Mouse (Mus musculus): Measurements from ENCODE around the gene Ttll3. TPM values are rescaled to one million over a fixed set of nuclear protein-coding genes. Genes with fewer than 3 reads are reported as not detected.

Ttll3 gene
- 1 to 10 TPM in 1 of 2 experiments, under 1 TPM in 1; 0.77 to 1.3 TPM for total RNA-seq (2021)
- long read RNA-seq, experiment 1: 0 reads
- long read RNA-seq, experiment 2: 0 reads

GRCm38 (mm10) chr6:113388960-113389359 is at the start of gene Ttll3:
Gene Ttll3 (plus strand): TSS chr6:113389260.
- no peak for DNase-seq

DNA sequence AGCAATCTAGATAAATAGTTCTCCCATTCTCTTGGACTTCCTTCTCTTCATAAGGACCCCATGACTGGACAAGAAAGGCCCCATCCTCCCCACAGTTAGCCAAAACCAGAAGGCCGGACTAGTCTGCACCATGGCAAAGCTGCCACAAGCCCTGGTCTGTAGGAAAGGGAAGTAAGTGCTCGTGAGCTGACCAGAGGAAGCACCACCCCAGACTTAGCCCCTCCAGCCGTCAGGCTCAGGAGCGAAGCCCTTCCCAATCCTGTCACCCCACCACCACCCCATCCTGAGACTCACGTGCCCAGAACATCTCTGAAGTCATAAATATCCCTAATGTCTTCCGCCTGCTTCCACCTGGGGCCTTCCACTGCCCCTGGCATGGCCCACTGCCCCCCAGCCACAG is 47.5 kb upstream of the Ttll3 start:
- DNase-seq: peak in 1 of 2 experiments; percentile 59

DNA sequence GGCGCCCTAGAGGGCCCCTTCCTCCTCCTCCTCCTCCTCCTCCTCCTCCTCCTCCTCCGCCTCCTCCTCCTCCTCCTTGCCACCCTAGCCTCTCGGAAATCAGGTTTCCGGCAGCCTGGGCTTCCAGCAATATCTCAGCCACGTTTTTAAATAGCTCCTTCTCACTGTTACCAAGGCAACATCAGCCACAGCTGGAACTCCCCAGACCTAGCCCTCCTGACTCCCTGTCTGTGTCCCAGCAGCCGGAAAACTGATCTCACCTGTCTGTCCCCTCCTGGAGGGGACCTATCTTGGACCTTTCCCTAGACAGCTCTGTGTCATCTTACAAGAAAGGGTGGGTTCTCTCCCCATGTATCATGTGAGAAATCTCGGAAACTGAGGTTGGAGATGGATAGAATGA is 46.8 kb upstream of the Ttll3 start:
- no peak for DNase-seq

- peak; percentile 90 to 93 for DNase-seq
Observed at GRCm38 (mm10) chr6:113343177-113344092, 45.6 kb upstream of the Ttll3 start, which contains the start of gene Camk1. Gene Camk1 (minus strand): TSS chr6:113343984.

- peak; percentile 92 for DNase-seq
Observed at GRCm38 (mm10) chr6:113344321-113344720, 44.7 kb upstream of the Ttll3 start.

- DNase-seq: no peak
Observed at GRCm38 (mm10) chr6:113346897-113347296, 42.2 kb upstream of the Ttll3 start.

DNA sequence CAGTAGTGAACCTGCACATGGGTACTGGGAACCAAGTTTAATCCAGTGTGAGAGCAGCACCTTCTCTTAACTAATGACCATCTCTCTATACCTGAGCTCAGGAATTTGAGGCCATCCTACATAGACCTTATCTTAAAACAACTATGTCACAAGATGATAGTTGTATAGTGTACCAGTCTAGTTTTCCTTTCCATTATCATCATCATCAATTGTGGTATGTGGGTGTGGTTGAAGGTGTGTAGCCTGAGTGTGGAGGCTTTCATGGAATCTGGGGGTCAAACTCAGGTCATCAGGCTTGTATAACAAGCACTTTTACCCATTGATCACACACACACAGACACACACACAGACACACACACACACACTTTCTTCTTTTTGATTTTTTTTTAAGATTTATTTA is 38.5 kb upstream of the Ttll3 start:
- no peak for DNase-seq

DNA sequence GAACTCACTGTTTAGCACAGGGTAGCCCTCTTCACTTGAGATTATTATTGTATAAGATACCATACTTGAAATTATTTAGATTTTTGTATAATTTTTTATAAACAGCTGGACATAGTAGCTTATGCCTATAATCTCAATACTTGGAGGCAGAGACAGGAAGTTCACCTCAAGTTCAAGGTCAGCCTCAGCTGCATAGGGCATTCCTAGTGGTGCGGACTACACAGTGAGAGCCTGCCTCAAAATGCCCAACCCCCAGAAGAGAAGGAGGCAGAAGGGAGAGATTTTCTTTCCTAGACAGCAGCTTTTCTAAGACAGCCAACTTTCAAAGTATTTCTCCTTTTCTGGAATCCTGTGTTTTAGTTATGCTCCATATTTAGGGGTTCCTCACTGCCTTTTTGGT is 37.9 kb upstream of the Ttll3 start:
- DNase-seq: no peak

- no peak for DNase-seq
Observed at GRCm38 (mm10) chr6:113351653-113352052, 37.4 kb upstream of the Ttll3 start.

- DNase-seq: no peak
Observed at GRCm38 (mm10) chr6:113352820-113353219, 36.2 kb upstream of the Ttll3 start.

- DNase-seq: peak in 1 of 2 experiments; percentile 46
Observed at GRCm38 (mm10) chr6:113353696-113354095, 35.4 kb upstream of the Ttll3 start.

- no peak for DNase-seq
Observed at GRCm38 (mm10) chr6:113361476-113361875, 27.6 kb upstream of the Ttll3 start.

DNA sequence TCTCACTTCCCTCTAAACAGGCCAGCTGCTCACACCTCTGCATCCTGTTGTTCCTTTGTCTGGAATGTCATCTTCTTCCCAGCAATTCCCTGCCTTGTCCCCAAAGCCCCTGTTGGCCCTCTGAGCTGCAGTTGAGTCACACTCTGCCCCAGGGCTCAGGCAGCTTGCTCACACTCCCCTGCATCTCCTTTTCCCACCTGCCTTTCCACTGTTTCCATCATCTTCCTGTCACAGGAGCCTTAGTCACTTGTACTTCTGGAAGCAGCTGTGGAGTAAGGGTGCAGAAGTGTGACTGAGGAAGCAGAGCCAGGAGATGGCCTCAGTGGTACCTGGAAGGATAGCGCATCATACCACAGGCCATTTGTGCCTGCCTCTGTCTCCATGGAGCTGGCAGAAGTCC is 26.8 kb upstream of the Ttll3 start:
- no peak for DNase-seq

- DNase-seq: no peak
Observed at GRCm38 (mm10) chr6:113364518-113365135, 24.4 kb upstream of the Ttll3 start.

DNA sequence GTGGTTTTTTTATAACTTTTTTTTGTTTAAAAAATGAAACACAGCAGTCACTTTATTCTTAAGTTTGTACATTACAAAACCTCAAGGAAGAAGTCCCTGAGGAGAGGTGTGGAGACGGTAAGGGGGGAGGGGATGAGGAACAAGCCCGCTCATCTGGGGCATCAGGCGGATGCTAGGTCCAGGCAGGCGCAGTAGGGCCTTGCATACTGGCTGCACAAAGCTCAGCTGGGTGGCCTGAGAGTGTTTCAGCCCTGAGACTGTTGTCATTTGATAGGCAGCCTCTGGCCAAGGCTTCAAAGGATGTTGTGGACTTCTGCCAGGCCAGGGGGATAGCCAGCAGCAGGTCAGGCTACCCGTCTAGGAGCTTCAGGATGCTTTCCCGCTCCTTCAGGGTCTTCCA is 22.4 kb upstream of the Ttll3 start:
- DNase-seq: no peak

GRCm38 (mm10) chr6:113367574-113367973 is 21.5 kb upstream of the Ttll3 start:
- no peak for DNase-seq

DNA sequence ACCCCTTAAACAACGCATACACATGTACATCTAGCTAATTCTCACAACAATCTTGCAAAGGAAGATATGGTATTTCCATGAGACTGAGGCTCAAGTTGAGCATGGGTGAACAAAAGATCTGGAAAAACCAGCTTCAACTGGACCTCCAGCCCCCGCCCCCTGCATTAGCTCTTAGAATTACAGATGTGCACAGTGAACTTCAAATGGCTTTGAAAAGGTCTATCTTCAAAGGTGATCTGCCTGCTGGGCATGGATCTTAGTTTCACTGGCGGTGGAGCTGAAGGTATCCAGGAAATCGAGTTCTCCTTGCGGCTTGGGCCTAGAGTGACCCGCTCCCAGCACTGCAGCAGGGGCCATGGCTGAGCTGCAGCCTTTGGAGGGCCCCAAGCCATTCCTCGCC is 20.9 kb upstream of the Ttll3 start:
- DNase-seq: no peak

- DNase-seq: no peak
Observed at GRCm38 (mm10) chr6:113368577-113368976, 20.5 kb upstream of the Ttll3 start.

DNA sequence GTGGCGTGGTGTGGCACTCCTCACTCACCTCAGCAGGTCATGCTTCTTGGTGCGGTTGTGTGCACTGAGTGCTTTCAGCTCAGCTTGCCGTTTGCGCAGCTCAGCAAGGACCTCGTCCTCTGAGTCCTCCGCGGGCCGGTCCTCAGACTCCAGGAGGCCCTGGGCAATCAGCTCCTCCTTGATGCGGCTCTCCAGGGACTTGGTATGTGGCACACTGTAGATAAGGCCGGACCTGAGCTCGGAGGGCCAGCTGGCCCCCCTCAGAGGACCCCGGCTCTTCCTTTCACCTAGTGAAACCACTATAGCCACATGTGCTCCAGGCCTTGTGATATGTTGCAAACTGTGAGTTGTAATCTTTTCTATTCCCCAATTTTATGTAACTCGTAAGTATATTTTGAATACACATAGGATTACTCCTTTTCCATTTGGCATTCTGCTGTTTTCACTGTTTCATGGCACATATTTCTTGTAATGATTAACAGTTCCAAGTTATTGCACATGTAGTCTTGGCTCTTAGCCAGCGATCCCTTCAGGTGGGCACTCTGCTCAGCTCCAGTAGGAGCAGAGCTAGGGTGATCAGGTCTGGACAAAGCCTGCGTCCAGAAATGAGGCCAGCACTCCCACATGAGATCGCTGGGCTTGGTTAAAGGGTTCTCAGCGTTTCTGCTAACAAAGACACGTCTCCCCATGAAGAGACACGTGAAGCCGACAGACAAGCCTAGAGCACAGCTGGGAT is 18.7 kb upstream of the Ttll3 start:
- DNase-seq: no peak

GRCm38 (mm10) chr6:113373491-113373890 is 15.6 kb upstream of the Ttll3 start:
- no peak for DNase-seq

GRCm38 (mm10) chr6:113377172-113377495 is 11.9 kb upstream of the Ttll3 start:
- DNase-seq: no peak

DNA sequence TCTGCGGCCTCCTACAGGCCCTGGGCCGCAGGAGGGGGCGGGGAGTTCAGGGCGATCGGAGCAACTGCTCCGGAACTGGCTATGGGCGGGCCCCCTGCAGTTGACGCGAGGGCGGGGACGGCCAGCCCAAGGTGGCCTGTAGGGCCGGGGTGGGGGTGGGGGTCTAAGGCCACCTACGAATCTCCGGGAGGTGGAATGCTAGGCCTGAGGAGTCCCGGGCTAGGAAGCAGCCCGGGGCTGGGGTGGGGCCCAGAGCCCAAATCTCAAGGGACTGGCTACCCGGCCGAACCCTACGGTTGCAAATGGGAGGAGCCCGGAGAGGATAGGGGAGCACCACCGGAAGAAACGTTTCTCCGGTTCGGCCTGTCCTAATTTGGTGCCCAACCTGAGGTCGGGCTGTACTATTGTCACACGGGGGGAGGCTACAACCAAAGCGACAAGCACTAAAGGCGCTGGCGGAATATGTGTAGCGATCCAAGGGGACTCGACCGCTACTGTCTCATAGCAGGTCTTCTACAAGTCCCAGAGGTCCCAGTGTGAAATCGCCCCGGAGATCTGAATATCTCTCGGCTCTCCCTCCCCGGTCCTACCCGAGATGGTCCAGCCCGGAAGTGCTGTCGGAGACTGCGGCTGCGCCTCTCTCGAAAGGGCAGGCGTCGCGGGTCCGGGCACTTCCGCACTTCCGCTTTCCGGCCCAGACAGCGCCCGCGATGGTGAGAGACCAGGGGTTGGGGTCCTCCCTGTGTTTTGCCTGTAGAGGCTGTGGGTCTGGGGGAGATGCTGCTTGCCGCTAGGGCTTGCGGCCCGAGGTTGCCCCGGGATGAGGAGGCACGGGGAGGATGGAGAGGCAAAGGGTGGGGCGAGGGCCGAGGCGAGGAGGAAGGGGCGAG is 11.3 kb upstream of the Ttll3 start, which contains the start of the genes Tada3 and Arpc4:
Gene Tada3, minus strand, starts transcription at position 388 of the 890 bp plus-strand sequence.
Gene Arpc4, plus strand, starts transcription at position 620 of the 890 bp plus-strand sequence.
- DNase-seq: peak; percentile 95

Data from heart, adult 18-20 months (tissue).